In genomic region chr14:118659230-118659629, GRCm38 (mm10) we compare ENCODE assay signal across 26 mouse cellular contexts. TPM values are rescaled to one million over a fixed set of nuclear protein-coding genes. Genes with fewer than 3 reads are reported as not detected.
A peak's percentile ranks its signal among the peaks of the same experiment; 100 is the strongest.
DNase-seq lines count a peak whose midpoint lies in the region; ATAC-seq and TF ChIP-seq lines count a peak whose summit lies in the region.
"Had no signal": no experiment of that assay in that cellular context is flagged by ENCODE, and none has a peak within 500 bp of the region (broad histone marks: within the 10 kb centered on the region; RNA-seq: fewer than 3 reads in every experiment).

No protein-coding gene starts in this region.

- no peak for TF ChIP-seq EP300 in MEL (IDR thresholded peaks at IDR 0.05; ENCODE audit: low read depth in 1 of 2, low read length in 2 of 2)

- TF ChIP-seq POLR2A in MEL (IDR thresholded peaks at IDR 0.05; ENCODE audit: control insufficient read depth in 1 of 2, insufficient read depth in 1 of 2, low read depth in 1 of 2, low read length in 2 of 2, poor library complexity in 1 of 2), result no peak

- peak overlapping the region; percentile 68 for H3K4me3 ChIP-seq in megakaryocyte, embryonic 14.5 days (replicated peaks)
- H3K4me3 ChIP-seq in MEL (ENCODE audit: control insufficient read depth in 1 of 2, insufficient read depth in 1 of 2, low read depth in 2 of 2, low read length in 2 of 2), result no peak overlapping the region
- no peak overlapping the region for H3K4me3 ChIP-seq in forebrain, postnatal 0 days (ENCODE audit: low read depth, low read length)
- H3K4me3 ChIP-seq: embryonic facial prominence, embryonic 12.5 days; embryonic facial prominence, embryonic 15.5 days; erythroblast, embryonic 14.5 days; forebrain, embryonic 12.5 days; forebrain, embryonic 15.5 days; heart, adult 2 months; heart, embryonic 10.5 days; heart, embryonic 13.5 days; hindbrain, embryonic 12.5 days; hindbrain, embryonic 15.5 days had no signal

- H3K9me3 ChIP-seq in megakaryocyte, embryonic 14.5 days, result no peaks in the 10 kb centered on the region
- H3K9me3 ChIP-seq in MEL (replicated peaks; ENCODE audit: insufficient read depth, low read length), result no peaks in the 10 kb centered on the region
- no peaks in the 10 kb centered on the region for H3K9me3 ChIP-seq in forebrain, postnatal 0 days (ENCODE audit: low read length)
- H3K9me3 ChIP-seq: embryonic facial prominence, embryonic 12.5 days; embryonic facial prominence, embryonic 15.5 days; forebrain, embryonic 12.5 days; forebrain, embryonic 15.5 days; G1E; heart, embryonic 10.5 days; heart, embryonic 13.5 days; hindbrain, embryonic 12.5 days; hindbrain, embryonic 15.5 days had no signal

- no peak for DNase-seq in MEL (ENCODE audit: low read depth, low spot score)
- no peak for DNase-seq in forebrain, postnatal 0 days
- DNase-seq in heart, postnatal 25 days (ENCODE audit: low spot score), result no peak
- DNase-seq: adrenal gland, adult 2 months; adrenal gland, postnatal 14 days; cerebellum, adult 11 months; cerebellum, adult 2 months; cerebellum, adult 9-11 months; cerebellum, postnatal 25 days; gastrocnemius, postnatal 10 days; gastrocnemius, postnatal 36 days; heart, adult 2 months; heart, postnatal 14 days had no signal

- H3K4me1 ChIP-seq in megakaryocyte, embryonic 14.5 days, result peaks cover 53% of the 10 kb centered on the region
- H3K4me1 ChIP-seq in MEL (ENCODE audit: control insufficient read depth in 1 of 2, insufficient read depth in 2 of 2, low read length in 2 of 2), result peaks cover 7 to 22% of the 10 kb centered on the region in 2 experiments
- no peaks in the 10 kb centered on the region for H3K4me1 ChIP-seq in forebrain, postnatal 0 days (ENCODE audit: insufficient read depth)
- H3K4me1 ChIP-seq: embryonic facial prominence, embryonic 15.5 days; forebrain, embryonic 15.5 days had no signal

- H3K4me2 ChIP-seq in forebrain, postnatal 0 days (ENCODE audit: low read depth), result no peak overlapping the region
- H3K4me2 ChIP-seq: embryonic facial prominence, embryonic 12.5 days; embryonic facial prominence, embryonic 15.5 days; forebrain, embryonic 12.5 days; forebrain, embryonic 15.5 days; heart, embryonic 13.5 days; hindbrain, embryonic 12.5 days; hindbrain, embryonic 15.5 days had no signal

- intact Hi-C loops in heart, postnatal 25 days (cut with DNase I), result no loop called here

- TF ChIP-seq RAD21 in MEL (IDR thresholded peaks at IDR 0.05; ENCODE audit: low read depth, low read length), result no peak

- H3K79me2 ChIP-seq in MEL (ENCODE audit: control insufficient read depth, insufficient read depth, low read length, poor library complexity), result no peaks in the 10 kb centered on the region

- H3K9ac ChIP-seq in MEL (ENCODE audit: control insufficient read depth, low read depth, low read length, poor library complexity, severe bottlenecking), result no peak overlapping the region
- H3K9ac ChIP-seq in forebrain, postnatal 0 days, result no peak overlapping the region
- H3K9ac ChIP-seq: embryonic facial prominence, embryonic 12.5 days; embryonic facial prominence, embryonic 15.5 days; forebrain, embryonic 12.5 days; forebrain, embryonic 15.5 days; heart, embryonic 13.5 days; hindbrain, embryonic 12.5 days; hindbrain, embryonic 15.5 days had no signal

- ATAC-seq in megakaryocyte, adult 5-6 weeks (ENCODE audit: poor library complexity, severe bottlenecking), result no peak
- peak; percentile 66 for ATAC-seq in megakaryocyte-erythroid progenitor cell, adult 5-6 weeks (replicated peaks; ENCODE audit: low FRiP score, low TSS enrichment, poor library complexity, severe bottlenecking)
- no peak for ATAC-seq in forebrain, postnatal 0 days
- ATAC-seq: forebrain, embryonic 15.5 days had no signal

- peaks cover 2% of the 10 kb centered on the region for H3K27me3 ChIP-seq in megakaryocyte, embryonic 14.5 days (replicated peaks)
- H3K27me3 ChIP-seq in MEL (ENCODE audit: control insufficient read depth in 1 of 2, insufficient read depth in 2 of 2, low read length in 2 of 2), result no peaks in the 10 kb centered on the region
- no peaks in the 10 kb centered on the region for H3K27me3 ChIP-seq in forebrain, postnatal 0 days (ENCODE audit: insufficient read depth, low read length)
- H3K27me3 ChIP-seq: embryonic facial prominence, embryonic 12.5 days; embryonic facial prominence, embryonic 15.5 days; forebrain, embryonic 12.5 days; forebrain, embryonic 15.5 days; heart, embryonic 13.5 days; hindbrain, embryonic 12.5 days; hindbrain, embryonic 15.5 days had no signal

- no peak overlapping the region for H3K27ac ChIP-seq in MEL (ENCODE audit: control insufficient read depth, low read depth, low read length)
- no peak overlapping the region for H3K27ac ChIP-seq in forebrain, postnatal 0 days (ENCODE audit: low read depth, low read length)
- H3K27ac ChIP-seq: embryonic facial prominence, embryonic 12.5 days; embryonic facial prominence, embryonic 15.5 days; forebrain, embryonic 12.5 days; forebrain, embryonic 15.5 days; heart, adult 2 months; heart, embryonic 10.5 days; heart, embryonic 13.5 days; hindbrain, embryonic 12.5 days; hindbrain, embryonic 15.5 days had no signal

- no peak for TF ChIP-seq CTCF in MEL (IDR thresholded peaks at IDR 0.05 in 2 of 3, conservative IDR thresholded peaks at IDR 0.05 in 1 of 3; ENCODE audit: control insufficient read depth in 1 of 3, insufficient read depth in 1 of 3, low read depth in 2 of 3, low read length in 3 of 3, poor library complexity in 1 of 3, severe bottlenecking in 1 of 3)
- TF ChIP-seq CTCF in forebrain, postnatal 0 days (IDR thresholded peaks at IDR 0.05; ENCODE audit: low read depth), result no peak

- peaks cover 39% of the 10 kb centered on the region for H3K36me3 ChIP-seq in megakaryocyte, embryonic 14.5 days (replicated peaks; ENCODE audit: low read length)
- peaks cover 0 to 12% of the 10 kb centered on the region in 2 experiments; a peak in 2 of 4 replicates for H3K36me3 ChIP-seq in MEL (ENCODE audit: control insufficient read depth in 1 of 2, insufficient read depth in 2 of 2, low read length in 2 of 2)
- H3K36me3 ChIP-seq in forebrain, postnatal 0 days (ENCODE audit: insufficient read depth), result no peaks in the 10 kb centered on the region
- H3K36me3 ChIP-seq: embryonic facial prominence, embryonic 12.5 days; embryonic facial prominence, embryonic 15.5 days; forebrain, embryonic 12.5 days; forebrain, embryonic 15.5 days; heart, embryonic 10.5 days; heart, embryonic 13.5 days; hindbrain, embryonic 12.5 days; hindbrain, embryonic 15.5 days had no signal

TF ChIP-seq in MEL, 35 proteins besides CTCF, POLR2A, EP300 and RAD21:
- no peak for TF ChIP-seq MAX (IDR thresholded peaks at IDR 0.05; ENCODE audit: low read length)
- peak; percentile 99 for TF ChIP-seq ZKSCAN1 (IDR thresholded peaks at IDR 0.05; ENCODE audit: low read depth, low read length)

RNA-seq across cellular contexts. Expression of gene Abcc4, which starts 46.8 kb away (rescaled TPM):
- polyA plus RNA-seq in megakaryocyte, embryonic 14.5 days (2012; ENCODE audit: insufficient read depth, low replicate concordance), result 1.7 and 1.8 TPM in 2 replicates
- 29.8 and 32.4 TPM in 2 replicates for total RNA-seq in megakaryocyte, adult 5-6 weeks (2015)
- 24.6 and 28.5 TPM in 2 replicates for total RNA-seq in megakaryocyte, adult 5-6 weeks (2017)
- total RNA-seq in MEL (2012; rRNA removed), result 6.7 and 7.1 TPM in 2 replicates
- polyA plus RNA-seq in MEL (2012; ENCODE audit: insufficient read depth in 1 of 2, insufficient read length in 2 of 2, low read depth in 1 of 2, low replicate concordance in 2 of 2, missing spikeins in 1 of 2), result 1 to 10 TPM in 1 of 2 experiments, not detected in 1; 8.4 TPM
- 20.5 and 25.4 TPM in 2 replicates for total RNA-seq in megakaryocyte-erythroid progenitor cell, adult 5-6 weeks (2014; fragmentation: Nextera tagmentation)
- 12.2 and 15.6 TPM in 2 replicates for total RNA-seq in megakaryocyte-erythroid progenitor cell, adult 5-6 weeks (2017)
- total RNA-seq in forebrain, postnatal 0 days (2014; rRNA removed), result 1.7 and 4.1 TPM in 2 replicates
- polyA plus RNA-seq in forebrain, postnatal 0 days (2015; fragmentation: Nextera tagmentation; extraction: Ambion mirVana), result 1.2 and 2.0 TPM in 2 replicates
- total RNA-seq in heart, postnatal 25 days (2021), result 1 to 10 TPM; 7.6 to 7.9 TPM
